Mouse (Mus musculus) bone marrow, adult 2 months (tissue): ENCODE data around the gene H2al1j.

Experiments
- CTCF ChIP-seq: fragments of 200-500 bp; IDR thresholded peaks from 2 replicates; pipeline ENCODE4 v1.5.1; 2011; ENCODE audit warnings: low read length, control low read depth; ENCODE audit not compliant: control insufficient read depth, insufficient read depth
- POLR2A ChIP-seq: fragments of 200-500 bp; IDR thresholded peaks from 2 replicates; pipeline ENCODE4 v1.6.1; 2011; ENCODE audit warnings: low read depth, mild to moderate bottlenecking, control low read depth, low read length, borderline replicate concordance; ENCODE audit not compliant: control insufficient read depth

DNA sequence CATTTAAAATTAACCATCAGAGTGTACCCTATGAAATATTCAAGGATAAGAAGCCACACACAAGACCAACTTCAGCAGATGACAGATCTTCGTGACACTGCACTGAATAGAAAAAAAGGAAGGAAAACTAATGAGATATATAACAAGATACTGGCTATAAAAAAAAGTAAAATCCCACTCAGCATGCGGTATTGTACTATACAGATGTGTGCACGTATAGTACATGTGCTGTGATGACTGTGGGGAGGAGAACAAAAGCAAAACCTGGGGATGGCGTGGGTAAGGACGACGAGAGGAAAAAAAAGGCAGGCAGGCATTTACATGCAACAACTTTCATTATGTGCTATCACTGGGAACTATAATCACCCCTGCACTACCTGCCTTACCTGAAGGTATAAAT lies 33.2 kb downstream of the H2al1j start:
- TF ChIP-seq POLR2A = no peak
- TF ChIP-seq CTCF = no peak
